Mouse (Mus musculus): ENCODE results near the gene Tbc1d24.

DNA sequence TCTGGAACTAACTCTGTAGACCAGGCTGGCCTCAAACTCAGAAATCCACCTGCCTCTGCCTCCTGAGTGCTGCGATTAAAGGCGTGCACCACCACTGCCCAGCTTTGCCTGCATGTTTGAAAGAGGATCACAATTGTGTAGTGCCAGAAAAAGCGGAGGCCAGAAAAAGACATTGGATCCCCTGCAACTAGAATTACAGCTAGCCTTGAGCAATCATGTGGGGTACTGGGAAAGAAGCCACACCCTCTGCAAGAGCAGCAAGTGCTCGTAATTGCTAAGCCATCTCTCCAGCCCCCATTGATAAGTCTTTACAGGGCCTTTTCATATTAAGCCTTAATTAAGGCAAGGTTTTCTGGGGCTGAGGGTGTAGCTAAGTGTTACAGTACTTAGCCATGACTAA, 13.9 kb downstream of the Tbc1d24 start:
- TF ChIP-seq CTCF (IDR thresholded peaks at IDR 0.05), result no peak
- no peak for TF ChIP-seq EP300 (IDR thresholded peaks at IDR 0.05)

All from lung, postnatal 0 days (tissue).